ENCODE assay signal across 11 mouse cellular contexts in the genomic region with DNA sequence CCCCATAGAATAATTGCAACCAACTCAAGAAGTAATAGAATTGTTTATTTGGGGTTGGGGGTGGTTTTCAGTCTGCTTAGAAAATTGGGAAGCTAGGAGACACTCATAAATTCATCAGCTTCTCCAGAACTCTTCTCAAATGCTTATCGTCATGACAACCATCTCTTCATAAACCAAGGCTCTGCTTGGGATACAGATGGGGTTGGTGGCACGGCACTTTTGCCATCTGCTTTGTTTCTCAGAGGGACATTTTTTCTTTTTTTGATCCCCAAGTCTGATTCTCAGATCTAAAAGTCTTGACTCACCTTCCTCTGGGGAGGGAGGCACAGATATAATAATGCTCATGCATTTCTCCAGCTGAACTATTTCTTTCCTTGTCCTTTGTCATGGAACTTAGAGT.
DNase-seq lines count a peak whose midpoint lies in the region; ATAC-seq and TF ChIP-seq lines count a peak whose summit lies in the region.
"Had no signal": no experiment of that assay in that cellular context is flagged by ENCODE, and none has a peak within 500 bp of the region (broad histone marks: within the 10 kb centered on the region; RNA-seq: fewer than 3 reads in every experiment).

No protein-coding gene starts in this region.

- no peak overlapping the region for H3K9ac ChIP-seq in hindbrain, postnatal 0 days (replicated peaks; ENCODE audit: low read length)
- H3K9ac ChIP-seq in hindbrain, embryonic 11.5 days (ENCODE audit: low read depth, low read length): no peak overlapping the region
- H3K9ac ChIP-seq: hindbrain, embryonic 14.5 days had no signal

- no peak overlapping the region for H3K27ac ChIP-seq in hindbrain, postnatal 0 days
- no peak overlapping the region for H3K27ac ChIP-seq in hindbrain, embryonic 11.5 days (ENCODE audit: low read depth, low read length)
- peak overlapping the region; percentile 10; the same call in 1 of the 2 replicates for H3K27ac ChIP-seq in left cerebral cortex, adult 2 months
- H3K27ac ChIP-seq: hindbrain, embryonic 14.5 days had no signal

- H3K27me3 ChIP-seq in hindbrain, postnatal 0 days (ENCODE audit: insufficient read depth, low read length): no peaks in the 10 kb centered on the region
- H3K27me3 ChIP-seq in hindbrain, embryonic 11.5 days (ENCODE audit: control insufficient read depth, insufficient read depth, low read length): no peaks in the 10 kb centered on the region

- H3K4me2 ChIP-seq in hindbrain, postnatal 0 days (ENCODE audit: low read depth, low read length): no peak overlapping the region
- no peak overlapping the region for H3K4me2 ChIP-seq in hindbrain, embryonic 11.5 days (replicated peaks; ENCODE audit: low read depth, low read length)
- H3K4me2 ChIP-seq: hindbrain, embryonic 14.5 days had no signal

- no peaks in the 10 kb centered on the region for H3K36me3 ChIP-seq in hindbrain, postnatal 0 days (ENCODE audit: insufficient read depth, low read length)
- no peaks in the 10 kb centered on the region for H3K36me3 ChIP-seq in hindbrain, embryonic 11.5 days (ENCODE audit: control insufficient read depth, insufficient read depth, low read length)

- 66% methylated on average over 2 of the region's 2 CpGs for WGBS in hindbrain, postnatal 0 days
- 87% methylated on average over 2 of the region's 2 CpGs for WGBS in hindbrain, embryonic 11.5 days

- no peak for TF ChIP-seq CTCF in hindbrain, postnatal 0 days (IDR thresholded peaks at IDR 0.05; ENCODE audit: low read depth)
- no peak for TF ChIP-seq CTCF in left cerebral cortex, adult 2 months (IDR thresholded peaks at IDR 0.05)

- no peaks in the 10 kb centered on the region for H3K4me1 ChIP-seq in hindbrain, postnatal 0 days (ENCODE audit: insufficient read depth, low read length)
- no peaks in the 10 kb centered on the region for H3K4me1 ChIP-seq in hindbrain, embryonic 11.5 days (replicated peaks; ENCODE audit: control insufficient read depth, insufficient read depth, low read length)

- H3K4me3 ChIP-seq in hindbrain, postnatal 0 days (ENCODE audit: low read length): no peak overlapping the region
- H3K4me3 ChIP-seq in hindbrain, embryonic 11.5 days (ENCODE audit: low read depth, low read length): no peak overlapping the region
- no peak overlapping the region for H3K4me3 ChIP-seq in left cerebral cortex, adult 2 months

- ATAC-seq in hindbrain, postnatal 0 days: no peak
- no peak for ATAC-seq in hindbrain, embryonic 11.5 days (ENCODE audit: low FRiP score)

- no peaks in the 10 kb centered on the region for H3K9me3 ChIP-seq in hindbrain, postnatal 0 days (ENCODE audit: low read length)
- H3K9me3 ChIP-seq in hindbrain, embryonic 11.5 days (ENCODE audit: control insufficient read depth, low read length): no peaks in the 10 kb centered on the region

- intact Hi-C loops in left cerebral cortex, adult 2 months (cut with DNase I): no loop called here

- peak; percentile 7 for DNase-seq in hindbrain, postnatal 0 days (ENCODE audit: low spot score)
- DNase-seq in hindbrain, embryonic 11.5 days (ENCODE audit: low spot score): no peak
- DNase-seq in frontal cortex, postnatal 10 days (ENCODE audit: low spot score in 2 of 2): peak; percentile 25 to 27
- DNase-seq in left cerebral cortex, adult 2 months (ENCODE audit: extremely low spot score in 1 of 2, low spot score in 2 of 2): peak in 1 of 2 experiments; percentile 13
- DNase-seq in right cerebral cortex, postnatal 25 days: peak; percentile 14
- DNase-seq in heart, adult 8-10 months (ENCODE audit: low spot score): no peak
- DNase-seq in Muller cell, postnatal 12 days (ENCODE audit: inconsistent ontology term): no peak
- DNase-seq: cerebellum, adult 8-10 months; kidney, adult 18-20 months; lung, adult 2 months had no signal

Comparison
In these comparisons a context has a peak if more than half of its experiments do, and no peak if none do; other contexts are left out.
1. DNase-seq: peak in hindbrain, postnatal 0 days (single experiment), frontal cortex, postnatal 10 days (2 of 2) and right cerebral cortex, postnatal 25 days (single experiment); none in hindbrain, embryonic 11.5 days (single experiment), heart, adult 8-10 months (single experiment) and Muller cell, postnatal 12 days (single experiment).